Mouse (Mus musculus): ENCODE results near the gene Olfr101.

DNA sequence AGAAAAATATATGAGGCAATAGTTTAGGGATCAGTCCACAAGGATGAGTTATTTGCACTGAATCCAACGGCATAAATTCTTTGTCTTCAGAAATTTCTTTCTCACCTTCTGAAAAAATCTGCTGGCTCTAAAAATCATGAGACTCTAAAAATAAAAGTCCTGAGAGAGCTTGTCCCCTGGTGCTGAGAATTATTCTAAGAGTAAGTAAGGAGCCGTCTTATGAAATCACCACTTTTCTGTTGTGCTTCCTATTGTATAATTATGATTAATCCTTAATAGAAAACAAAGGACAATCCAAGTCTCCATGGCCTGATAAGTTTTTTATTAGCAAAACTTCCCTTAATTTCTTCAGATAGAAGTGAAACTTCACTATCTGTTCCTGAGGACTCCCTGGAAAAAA, 35.5 kb upstream of the Olfr101 start, which contains the start of gene Olfr103:
- no peak for TF ChIP-seq CTCF (IDR thresholded peaks at IDR 0.05; ENCODE audit: extremely low read depth, insufficient read depth, low read length)
- TF ChIP-seq POLR2A (IDR thresholded peaks at IDR 0.05; ENCODE audit: extremely low read depth, insufficient read depth, low read length) = no peak
